Mouse (Mus musculus): ENCODE data around the gene Frmpd3.
A peak's percentile ranks its signal among the peaks of the same experiment; 100 is the strongest.
"Not testable (repeated sequence)": the region's sequence is repeated elsewhere in the genome, so short reads cannot be mapped to it uniquely, and the experiment has no call there.

Gene Frmpd3

GRCm38 (mm10) chrX:140341656-140342392 is at the start of gene Frmpd3:
TSS of gene Frmpd3 (plus strand) at chrX:140342263.
- peak; percentile 55 for DNase-seq

GRCm38 (mm10) chrX:140303731-140304130 is 38.3 kb upstream of the Frmpd3 start:
- no peak for DNase-seq

GRCm38 (mm10) chrX:140305652-140306051 is 36.4 kb upstream of the Frmpd3 start:
- DNase-seq, result peak; percentile 8

- DNase-seq, result no peak
These were observed 24.1 kb upstream of the Frmpd3 start for GRCm38 (mm10) chrX:140317931-140318330.

- no peak for DNase-seq
These were observed 22.9 kb upstream of the Frmpd3 start for GRCm38 (mm10) chrX:140319131-140319530.

- DNase-seq, result not testable (repeated sequence)
These were observed 21.4 kb upstream of the Frmpd3 start for GRCm38 (mm10) chrX:140320671-140321070.

GRCm38 (mm10) chrX:140342393-140343163 is 515 bp downstream of the Frmpd3 start:
- DNase-seq, result peak; percentile 6

- DNase-seq, result peak; percentile 0
These were observed 33.6 kb downstream of the Frmpd3 start for GRCm38 (mm10) chrX:140375628-140376027.

GRCm38 (mm10) chrX:140399986-140400385 is 57.9 kb downstream of the Frmpd3 start:
- no peak for DNase-seq

- DNase-seq, result no peak
These were observed 60.8 kb downstream of the Frmpd3 start for GRCm38 (mm10) chrX:140402904-140403303.

- peak; percentile 21 for DNase-seq
These were observed 64.0 kb downstream of the Frmpd3 start for GRCm38 (mm10) chrX:140406079-140406478.

GRCm38 (mm10) chrX:140406501-140406900 is 64.4 kb downstream of the Frmpd3 start:
- DNase-seq, result no peak

GRCm38 (mm10) chrX:140407593-140407992 is 65.5 kb downstream of the Frmpd3 start:
- no peak for DNase-seq

GRCm38 (mm10) chrX:140418467-140418866 is 76.4 kb downstream of the Frmpd3 start:
- no peak for DNase-seq

- no peak for DNase-seq
These were observed 85.1 kb downstream of the Frmpd3 start for GRCm38 (mm10) chrX:140427124-140427523.

- no peak for DNase-seq
These were observed 86.2 kb downstream of the Frmpd3 start for GRCm38 (mm10) chrX:140428252-140428651.

GRCm38 (mm10) chrX:140429985-140430384 is 87.9 kb downstream of the Frmpd3 start:
- no peak for DNase-seq

GRCm38 (mm10) chrX:140430506-140430905 is 88.4 kb downstream of the Frmpd3 start:
- no peak for DNase-seq

- no peak for DNase-seq
These were observed 89.9 kb downstream of the Frmpd3 start for GRCm38 (mm10) chrX:140431981-140432380.

- no peak for DNase-seq
These were observed 90.7 kb downstream of the Frmpd3 start for GRCm38 (mm10) chrX:140432786-140433185.

- no peak for DNase-seq
These were observed 95.8 kb downstream of the Frmpd3 start for GRCm38 (mm10) chrX:140437906-140438305.

GRCm38 (mm10) chrX:140445551-140445950 is 103.5 kb downstream of the Frmpd3 start:
- DNase-seq, result no peak

GRCm38 (mm10) chrX:140450071-140450470 is 108.0 kb downstream of the Frmpd3 start:
- DNase-seq, result no peak

GRCm38 (mm10) chrX:140456279-140456731 is 114.2 kb downstream of the Frmpd3 start, which contains the start of gene Prps1:
TSS of gene Prps1 (plus strand) at chrX:140456613.
- peak; percentile 94 for DNase-seq
